Mouse (Mus musculus): ENCODE measurements around the gene Gsdma. TPM values are rescaled to one million over a fixed set of nuclear protein-coding genes. Genes with fewer than 3 reads are reported as not detected.
A peak's percentile ranks its signal among the peaks of the same experiment; 100 is the strongest.
"Not testable (repeated sequence)": the region's sequence is repeated elsewhere in the genome, so short reads cannot be mapped to it uniquely, and the experiment has no call there.

Gsdma gene
- polyA plus RNA-seq, 1 experiment: not detected

- TF ChIP-seq CTCF (IDR thresholded peaks at IDR 0.05; ENCODE audit: low read depth, low read length) (no peak), POLR2A (IDR thresholded peaks at IDR 0.05; ENCODE audit: borderline replicate concordance, low read depth, low read length) (no peak)
- Histone ChIP-seq H3K4me3 (ENCODE audit: insufficient read depth, low read length) (no peak overlapping the region), H3K27ac (ENCODE audit: insufficient read depth, low read depth, low read length) (no peak overlapping the region), H3K4me1 (ENCODE audit: control insufficient read depth, insufficient read depth, low read length) (no peaks in the 10 kb centered on the region)
These were observed 19.4 kb upstream of the Gsdma start for GRCm38 (mm10) chr11:98644757-98645156.

DNA sequence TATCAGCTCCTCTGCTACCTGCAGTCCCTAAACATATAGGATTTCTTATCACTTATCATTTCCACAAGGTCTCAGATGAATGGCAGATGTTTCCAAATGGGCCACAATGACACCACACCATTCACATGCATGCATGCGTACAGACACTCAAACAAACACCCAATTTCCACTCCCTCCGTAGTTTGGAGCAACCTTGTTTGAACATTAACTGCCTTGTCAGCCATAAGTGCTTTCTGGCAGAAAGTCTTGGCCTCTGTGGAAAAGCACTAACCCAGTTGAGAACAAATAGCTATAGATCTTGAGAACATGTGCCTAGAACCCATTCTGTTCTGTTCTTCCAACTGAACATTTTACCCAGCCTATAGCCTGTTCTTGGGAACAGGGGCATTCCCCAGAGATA, 18.2 kb upstream of the Gsdma start:
- H3K27ac ChIP-seq (ENCODE audit: insufficient read depth, low read depth, low read length): no peak overlapping the region
- no peak overlapping the region for H3K4me3 ChIP-seq (ENCODE audit: insufficient read depth, low read length)
- H3K4me1 ChIP-seq (ENCODE audit: control insufficient read depth, insufficient read depth, low read length): no peaks in the 10 kb centered on the region
- TF ChIP-seq POLR2A (IDR thresholded peaks at IDR 0.05; ENCODE audit: borderline replicate concordance, low read depth, low read length) (no peak), CTCF (IDR thresholded peaks at IDR 0.05; ENCODE audit: low read depth, low read length) (no peak)

- H3K4me1 ChIP-seq (ENCODE audit: control insufficient read depth, insufficient read depth, low read length): no peaks in the 10 kb centered on the region
- H3K4me3 ChIP-seq (ENCODE audit: insufficient read depth, low read length): no peak within 1 kb of the TSS
- TF ChIP-seq CTCF (IDR thresholded peaks at IDR 0.05; ENCODE audit: low read depth, low read length) (no peak), POLR2A (IDR thresholded peaks at IDR 0.05; ENCODE audit: borderline replicate concordance, low read depth, low read length) (no peak)
- no peak within 1 kb of the TSS for H3K27ac ChIP-seq (ENCODE audit: insufficient read depth, low read depth, low read length)
These were observed 17.7 kb upstream of the Gsdma start, which contains the start of gene Gsdma2 for GRCm38 (mm10) chr11:98646459-98646858. TSS of gene Gsdma2 (plus strand) at chr11:98646759.

GRCm38 (mm10) chr11:98655076-98655475, 9.1 kb upstream of the Gsdma start:
- not testable (repeated sequence) for H3K4me3 ChIP-seq (ENCODE audit: insufficient read depth, low read length)

DNA sequence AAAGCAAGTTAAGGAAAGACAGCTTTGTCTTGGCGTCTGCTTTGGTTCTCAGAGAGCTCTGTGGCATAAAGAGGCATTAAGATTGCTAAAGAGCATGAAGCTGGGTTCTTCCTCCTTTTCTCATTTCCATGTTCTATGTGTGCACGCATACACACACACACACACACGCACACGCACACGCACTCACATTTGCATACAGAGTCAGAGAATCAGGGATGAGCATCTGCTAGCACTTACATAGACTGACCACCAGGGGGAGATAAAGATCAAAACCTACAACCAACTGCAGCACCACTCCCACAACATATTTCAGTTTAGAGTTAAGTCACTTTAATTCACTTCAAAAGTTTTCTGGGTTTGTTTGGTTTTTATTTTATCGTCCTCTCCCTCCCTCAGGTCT, 3.6 kb upstream of the Gsdma start:
- Histone ChIP-seq H3K27ac (ENCODE audit: insufficient read depth, low read depth, low read length) (peak overlapping the region; percentile 48), H3K4me1 (ENCODE audit: control insufficient read depth, insufficient read depth, low read length) (peaks cover 10% of the 10 kb centered on the region), H3K4me3 (ENCODE audit: insufficient read depth, low read length) (peak overlapping the region; percentile 16; the same call in 1 of the 2 replicates)
- TF ChIP-seq POLR2A (IDR thresholded peaks at IDR 0.05; ENCODE audit: borderline replicate concordance, low read depth, low read length): no peak
- no peak for TF ChIP-seq CTCF (IDR thresholded peaks at IDR 0.05; ENCODE audit: low read depth, low read length)

More at GRCm38 (mm10) chr11:98655076-98655475, 9.1 kb upstream of the Gsdma start:
- peak; percentile 84 for TF ChIP-seq CTCF (IDR thresholded peaks at IDR 0.05; ENCODE audit: low read depth, low read length)
- H3K4me1 ChIP-seq (ENCODE audit: control insufficient read depth, insufficient read depth, low read length); H3K27ac ChIP-seq (ENCODE audit: insufficient read depth, low read depth, low read length): not testable (repeated sequence)

- H3K27ac ChIP-seq (ENCODE audit: insufficient read depth, low read depth, low read length): no peak overlapping the region
- H3K4me1 ChIP-seq (ENCODE audit: control insufficient read depth, insufficient read depth, low read length): peaks cover 10% of the 10 kb centered on the region; the same call in 1 of the 2 replicates
- H3K4me3 ChIP-seq (ENCODE audit: insufficient read depth, low read length): no peak overlapping the region
These were observed 4.8 kb downstream of the Gsdma start for GRCm38 (mm10) chr11:98668984-98669383.

GRCm38 (mm10) chr11:98671284-98671815, 7.2 kb downstream of the Gsdma start:
- Histone ChIP-seq H3K4me1 (ENCODE audit: control insufficient read depth, insufficient read depth, low read length) (peaks cover 10% of the 10 kb centered on the region; the same call in 1 of the 2 replicates), H3K4me3 (ENCODE audit: insufficient read depth, low read length) (no peak overlapping the region), H3K27ac (ENCODE audit: insufficient read depth, low read depth, low read length) (no peak overlapping the region)
- no peak for TF ChIP-seq POLR2A (IDR thresholded peaks at IDR 0.05; ENCODE audit: borderline replicate concordance, low read depth, low read length)
- no peak for TF ChIP-seq CTCF (IDR thresholded peaks at IDR 0.05; ENCODE audit: low read depth, low read length)

More at GRCm38 (mm10) chr11:98668984-98669383, 4.8 kb downstream of the Gsdma start:
- no peak for TF ChIP-seq POLR2A (IDR thresholded peaks at IDR 0.05; ENCODE audit: borderline replicate concordance, low read depth, low read length)
- no peak for TF ChIP-seq CTCF (IDR thresholded peaks at IDR 0.05; ENCODE audit: low read depth, low read length)

DNA sequence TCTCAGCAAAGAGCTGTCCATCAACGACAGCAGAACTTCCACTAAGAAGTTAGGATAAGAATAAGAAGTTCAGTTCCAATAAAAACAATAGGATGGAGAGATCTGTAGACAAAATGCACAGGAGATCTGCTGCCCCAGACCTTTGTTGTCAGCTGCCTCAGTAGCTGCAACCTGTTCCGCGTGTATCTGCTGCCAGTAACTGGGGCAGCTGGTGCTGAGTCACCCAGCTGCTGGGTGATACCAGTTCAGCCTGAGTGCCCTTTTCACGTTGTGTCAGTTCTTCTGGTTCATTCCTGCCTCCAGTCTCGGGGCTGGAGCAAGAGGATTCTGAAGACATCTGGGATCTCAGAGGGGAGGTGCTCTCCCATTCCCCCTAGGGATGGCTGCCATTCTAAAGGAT, 7.7 kb downstream of the Gsdma start:
- H3K4me1 ChIP-seq (ENCODE audit: control insufficient read depth, insufficient read depth, low read length): peaks cover 10% of the 10 kb centered on the region; the same call in 1 of the 2 replicates
- H3K4me3 ChIP-seq (ENCODE audit: insufficient read depth, low read length): no peak overlapping the region
- TF ChIP-seq POLR2A (IDR thresholded peaks at IDR 0.05; ENCODE audit: borderline replicate concordance, low read depth, low read length): no peak
- no peak for TF ChIP-seq CTCF (IDR thresholded peaks at IDR 0.05; ENCODE audit: low read depth, low read length)
- no peak overlapping the region for H3K27ac ChIP-seq (ENCODE audit: insufficient read depth, low read depth, low read length)

GRCm38 (mm10) chr11:98672482-98672881, 8.3 kb downstream of the Gsdma start:
- no peak for TF ChIP-seq POLR2A (IDR thresholded peaks at IDR 0.05; ENCODE audit: borderline replicate concordance, low read depth, low read length)
- no peak for TF ChIP-seq CTCF (IDR thresholded peaks at IDR 0.05; ENCODE audit: low read depth, low read length)
- H3K27ac ChIP-seq (ENCODE audit: insufficient read depth, low read depth, low read length): no peak overlapping the region
- H3K4me1 ChIP-seq (ENCODE audit: control insufficient read depth, insufficient read depth, low read length): peaks cover 10% of the 10 kb centered on the region; the same call in 1 of the 2 replicates
- no peak overlapping the region for H3K4me3 ChIP-seq (ENCODE audit: insufficient read depth, low read length)

- TF ChIP-seq CTCF (IDR thresholded peaks at IDR 0.05; ENCODE audit: low read depth, low read length): peak; percentile 48
- not testable (repeated sequence) for H3K27ac ChIP-seq (ENCODE audit: insufficient read depth, low read depth, low read length); H3K4me3 ChIP-seq (ENCODE audit: insufficient read depth, low read length); H3K4me1 ChIP-seq (ENCODE audit: control insufficient read depth, insufficient read depth, low read length)
These were observed 9.0 kb downstream of the Gsdma start for GRCm38 (mm10) chr11:98673136-98673535.
